21 mouse cellular contexts compared by ENCODE assay signal in genomic region chr4:131039686-131040085, GRCm38 (mm10).
DNase-seq lines count a peak whose midpoint lies in the region; TF ChIP-seq lines count a peak whose summit lies in the region.
"Had no signal": no experiment of that assay in that cellular context is flagged by ENCODE, and none has a peak within 500 bp of the region (broad histone marks: within the 10 kb centered on the region; RNA-seq: fewer than 3 reads in every experiment).

No protein-coding gene starts in this region.

- 0 out of 2 replicates have a peak overlapping the region, but pooled peaks have one; percentile 18 for H3K4me2 ChIP-seq in CH12.LX (ENCODE audit: insufficient read depth, low read depth, poor library complexity, severe bottlenecking)
- H3K4me2 ChIP-seq: embryonic facial prominence, embryonic 12.5 days; embryonic facial prominence, embryonic 15.5 days; heart, embryonic 13.5 days; hindbrain, embryonic 14.5 days had no signal

- in situ Hi-C loops in CH12.LX (cut with MboI; ENCODE audit: low pct_ligation_motif_present, low pct_unique_long_range_greater_than_20kb, low sequenced_read_pairs), result no loop called here

- TF ChIP-seq POLR2A in CH12.LX (IDR thresholded peaks at IDR 0.05; ENCODE audit: low read depth, low read length), result no peak

- no peaks in the 10 kb centered on the region for H3K79me2 ChIP-seq in CH12.LX (replicated peaks; ENCODE audit: control insufficient read depth, extremely low read depth, insufficient read depth, poor library complexity, severe bottlenecking)

- no peak overlapping the region for H3K4me3 ChIP-seq in layer of hippocampus, adult 2 months
- no peak overlapping the region for H3K4me3 ChIP-seq in CH12.LX (replicated peaks in 1 of 3; ENCODE audit: low read depth in 2 of 3, low read length in 2 of 3, poor library complexity in 1 of 3)
- H3K4me3 ChIP-seq: embryonic facial prominence, embryonic 12.5 days; embryonic facial prominence, embryonic 15.5 days; heart, adult 2 months; heart, embryonic 10.5 days; heart, embryonic 13.5 days had no signal

- TF ChIP-seq CTCF in layer of hippocampus, adult 2 months (conservative IDR thresholded peaks at IDR 0.05), result no peak
- no peak for TF ChIP-seq CTCF in CH12.LX (conservative IDR thresholded peaks at IDR 0.05 in 1 of 2, IDR thresholded peaks at IDR 0.05 in 1 of 2; ENCODE audit: low read depth in 2 of 2, low read length in 2 of 2)

- no peak for TF ChIP-seq EP300 in CH12.LX (IDR thresholded peaks at IDR 0.05; ENCODE audit: low read length)

- intact Hi-C loops in gastrocnemius, postnatal 14 days (cut with DNase I; ENCODE audit: low total_unique reads), result no loop called here

- no peak for TF ChIP-seq RAD21 in CH12.LX (IDR thresholded peaks at IDR 0.05; ENCODE audit: low read depth, low read length)

- peaks cover 4% of the 10 kb centered on the region for H3K9me3 ChIP-seq in CH12.LX (replicated peaks; ENCODE audit: low read length)
- H3K9me3 ChIP-seq: embryonic facial prominence, embryonic 12.5 days; embryonic facial prominence, embryonic 15.5 days; heart, embryonic 10.5 days; heart, embryonic 13.5 days had no signal

- dilution Hi-C loops in CH12.LX (cut with MboI; ENCODE audit: extremely low pct_ligation_motif_present, extremely low pct_unique_long_range_greater_than_20kb, low sequenced_read_pairs), result no loop called here

- DNase-seq in cerebellum, adult 18-20 months, result peak; percentile 25 to 39
- DNase-seq in cerebellum, postnatal 4 days (ENCODE audit: low spot score in 2 of 2), result no peak
- DNase-seq in layer of hippocampus, adult 11-12 months (ENCODE audit: low spot score), result peak; percentile 11
- DNase-seq in layer of hippocampus, adult 2 months (ENCODE audit: low spot score in 2 of 2), result no peak
- DNase-seq in CH12.LX (ENCODE audit: extremely low read depth), result no peak
- DNase-seq in cerebellum, adult 9-11 months, result peak; percentile 39
- no peak for DNase-seq in gastrocnemius, postnatal 14 days
- DNase-seq: adrenal gland, adult 8-10 months; adrenal gland, postnatal 25 days; B cell, adult 2 months; gastrocnemius, postnatal 36 days; heart, adult 2 months; heart, postnatal 14 days; heart, postnatal 4 days; kidney, adult 2 months had no signal

- no peak overlapping the region for H3K27ac ChIP-seq in layer of hippocampus, adult 2 months
- H3K27ac ChIP-seq in CH12.LX (ENCODE audit: insufficient read depth, low read depth), result no peak overlapping the region
- H3K27ac ChIP-seq: embryonic facial prominence, embryonic 12.5 days; embryonic facial prominence, embryonic 15.5 days; heart, adult 2 months; heart, embryonic 10.5 days; heart, embryonic 13.5 days; hindbrain, embryonic 14.5 days; hindbrain, postnatal 0 days had no signal

- no peak overlapping the region for H3K9ac ChIP-seq in CH12.LX (ENCODE audit: insufficient read depth, low read depth)
- H3K9ac ChIP-seq: embryonic facial prominence, embryonic 12.5 days; embryonic facial prominence, embryonic 15.5 days; heart, embryonic 13.5 days; hindbrain, embryonic 14.5 days had no signal

- H3K36me3 ChIP-seq in CH12.LX (replicated peaks in 1 of 2; ENCODE audit: control insufficient read depth in 1 of 2, insufficient read depth in 1 of 2, low read length in 1 of 2), result no peaks in the 10 kb centered on the region
- H3K36me3 ChIP-seq: embryonic facial prominence, embryonic 12.5 days; embryonic facial prominence, embryonic 15.5 days; heart, embryonic 10.5 days; heart, embryonic 13.5 days had no signal

- peaks cover 83% of the 10 kb centered on the region for H3K27me3 ChIP-seq in CH12.LX (replicated peaks)
- H3K27me3 ChIP-seq: embryonic facial prominence, embryonic 12.5 days; embryonic facial prominence, embryonic 15.5 days had no signal

- H3K4me1 ChIP-seq in CH12.LX (ENCODE audit: control insufficient read depth in 1 of 2, insufficient read depth in 2 of 2), result no peaks in the 10 kb centered on the region
- H3K4me1 ChIP-seq: embryonic facial prominence, embryonic 15.5 days; heart, embryonic 13.5 days had no signal

TF ChIP-seq in CH12.LX, 34 proteins besides CTCF, POLR2A, EP300 and RAD21:
- TF ChIP-seq RCOR1 (conservative IDR thresholded peaks at IDR 0.05; ENCODE audit: low read depth, low read length), result no peak
- no peak for TF ChIP-seq BHLHE40 (IDR thresholded peaks at IDR 0.05; ENCODE audit: low read depth, low read length)
- no peak for TF ChIP-seq MEF2A (IDR thresholded peaks at IDR 0.05; ENCODE audit: borderline replicate concordance, low read depth, low read length)
- no peak for TF ChIP-seq NELFE (IDR thresholded peaks at IDR 0.05; ENCODE audit: low read depth, low read length)
- TF ChIP-seq HCFC1 (IDR thresholded peaks at IDR 0.05; ENCODE audit: low read depth, low read length), result no peak
- no peak for TF ChIP-seq SIN3A (IDR thresholded peaks at IDR 0.05; ENCODE audit: low read length)
- TF ChIP-seq CHD1 (IDR thresholded peaks at IDR 0.05; ENCODE audit: low read depth, low read length), result no peak
- no peak for TF ChIP-seq POLR2AphosphoS2 (IDR thresholded peaks at IDR 0.05; ENCODE audit: low read depth, low read length)
- TF ChIP-seq CHD2 (IDR thresholded peaks at IDR 0.05; ENCODE audit: low read length), result no peak
- no peak for TF ChIP-seq MAFK (IDR thresholded peaks at IDR 0.05; ENCODE audit: insufficient replicate concordance, low read length)
- no peak for TF ChIP-seq ELF1 (IDR thresholded peaks at IDR 0.05; ENCODE audit: low read depth, low read length)
- TF ChIP-seq E2F4 (IDR thresholded peaks at IDR 0.05; ENCODE audit: insufficient replicate concordance, low read depth, low read length), result no peak
- no peak for TF ChIP-seq USF1 (IDR thresholded peaks at IDR 0.05; ENCODE audit: low read depth, low read length)
- no peak for TF ChIP-seq JUN (IDR thresholded peaks at IDR 0.05; ENCODE audit: insufficient read depth, low read depth, low read length)
- no peak for TF ChIP-seq MAZ (IDR thresholded peaks at IDR 0.05; ENCODE audit: low read depth, low read length)
- no peak for TF ChIP-seq MAX (IDR thresholded peaks at IDR 0.05; ENCODE audit: low read length)
- TF ChIP-seq GABPA (IDR thresholded peaks at IDR 0.05; ENCODE audit: insufficient replicate concordance, low read depth, low read length), result no peak
- no peak for TF ChIP-seq MXI1 (IDR thresholded peaks at IDR 0.05; ENCODE audit: low read depth, low read length)
- TF ChIP-seq TBP (conservative IDR thresholded peaks at IDR 0.05; ENCODE audit: low read depth, low read length), result no peak

Comparison
In these comparisons a context has a peak if more than half of its experiments do, and no peak if none do; other contexts are left out.
1. DNase-seq: peak in cerebellum, adult 18-20 months (2 of 2), layer of hippocampus, adult 11-12 months (single experiment) and cerebellum, adult 9-11 months (single experiment); none in cerebellum, postnatal 4 days (0 of 2), layer of hippocampus, adult 2 months (0 of 2), CH12.LX (single experiment) and gastrocnemius, postnatal 14 days (single experiment).